Mouse (Mus musculus) hindbrain, embryonic 13.5 days (tissue): ENCODE measurements around the gene Hist1h2bn. TPM values are rescaled to one million over a fixed set of nuclear protein-coding genes. Genes with fewer than 3 reads are reported as not detected.
"Not testable (repeated sequence)": the region's sequence is repeated elsewhere in the genome, so short reads cannot be mapped to it uniquely, and the experiment has no call there.

ENCODE experiments used
- ATAC-seq: fragments of 200-750 bp; cut with Nextera tagmentation; 2 replicates; pipeline ENCODE4 v1.8.0; 2017; ENCODE audit warnings: moderate TSS enrichment; ENCODE audit not compliant: low FRiP score
- H3K27ac ChIP-seq: fragments of 300-500 bp; sonication (generic); 2 replicates; pipeline ENCODE4 v1.5.1; 2015; ENCODE audit warnings: inconsistent platforms, mild to moderate bottlenecking, moderate library complexity
- H3K27me3 ChIP-seq: fragments of 300-500 bp; sonication (generic); 2 replicates; pipeline ENCODE4 v1.6.1; 2015; ENCODE audit warnings: mild to moderate bottlenecking, inconsistent platforms
- H3K36me3 ChIP-seq: fragments of 300-500 bp; sonication (generic); 2 replicates; pipeline ENCODE4 v1.6.1; 2015; ENCODE audit warnings: mild to moderate bottlenecking, inconsistent platforms
- H3K4me1 ChIP-seq: fragments of 300-500 bp; sonication (generic); replicated peaks from 2 replicates; pipeline ENCODE4 v1.6.1; 2015; ENCODE audit warnings: inconsistent platforms
- H3K4me2 ChIP-seq: fragments of 300-500 bp; sonication (generic); 2 replicates; pipeline ENCODE4 v1.6.1; 2015; ENCODE audit warnings: inconsistent platforms, mild to moderate bottlenecking, moderate library complexity
- H3K4me3 ChIP-seq: fragments of 300-500 bp; sonication (generic); 2 replicates; pipeline ENCODE4 v1.5.1; 2015; ENCODE audit warnings: mild to moderate bottlenecking, inconsistent platforms
- H3K9ac ChIP-seq: fragments of 300-500 bp; sonication (generic); 2 replicates; pipeline ENCODE4 v1.6.1; 2015; ENCODE audit warnings: mild to moderate bottlenecking, inconsistent platforms
- H3K9me3 ChIP-seq: fragments of 300-500 bp; sonication (generic); 2 replicates; pipeline ENCODE4 v1.6.1; 2016; ENCODE audit warnings: inconsistent platforms
- WGBS: fragments of 180-500 bp; shearing (Covaris S2); methylation state at CpG from one replicate; pipeline ENCODE4 v1.1.7; 2015; 5-methylcytosine and 5-hydroxymethylcytosine counted together
- polyA plus RNA-seq: library from polyadenylated mRNA; unstranded; fragments of >200 nt; fragmentation: Nextera tagmentation; extraction: Ambion mirVana; gene quantifications from 2 replicates; pipeline ENCODE4 v1.2.1, GENCODE M21; 2015

The Hist1h2bn gene
- polyA plus RNA-seq, 1 experiment from 2014 or later = 0.60 TPM

GRCm38 (mm10) chr13:21755707-21756106 lies 1.8 kb downstream of the Hist1h2bn start:
- Histone ChIP-seq H3K9ac (no peak overlapping the region), H3K4me1 (peaks cover 17% of the 10 kb centered on the region), H3K4me3 (no peak overlapping the region), H3K27me3 (no peaks in the 10 kb centered on the region), H3K27ac (no peak overlapping the region), H3K9me3 (no peaks in the 10 kb centered on the region), H3K36me3 (no peaks in the 10 kb centered on the region), H3K4me2 (no peak overlapping the region)
- ATAC-seq = no peak
- 64% methylated on average over 1 of the region's 1 CpGs for WGBS

- ATAC-seq = peak; percentile 94
- Histone ChIP-seq H3K4me3 (peak overlapping the region; percentile 54), H3K36me3 (no peaks in the 10 kb centered on the region), H3K9me3 (no peaks in the 10 kb centered on the region), H3K27ac (peak overlapping the region; percentile 72), H3K27me3 (0 out of 2 replicates have a peak, but pooled peaks cover 3% of the 10 kb centered on the region), H3K4me1 (peaks cover 25% of the 10 kb centered on the region), H3K4me2 (peak overlapping the region; percentile 90), H3K9ac (peak overlapping the region; percentile 76)
- 4% methylated on average over 33 of the region's 33 CpGs for WGBS
Measured at GRCm38 (mm10) chr13:21778814-21779766, 25.2 kb downstream of the Hist1h2bn start.

- H3K4me3 ChIP-seq = peak within 1 kb of the TSS; percentile 54
- peak within 1 kb of the TSS; percentile 76 for H3K9ac ChIP-seq
- no peaks in the 10 kb centered on the region for H3K36me3 ChIP-seq
- under 1% methylated on average over 44 of the region's 44 CpGs for WGBS
- 0 out of 2 replicates have a peak, but pooled peaks cover 3% of the 10 kb centered on the region for H3K27me3 ChIP-seq
- H3K27ac ChIP-seq = peak within 1 kb of the TSS; percentile 72
- H3K4me1 ChIP-seq = peaks cover 28% of the 10 kb centered on the region
- peak; percentile 7; the same call in 1 of the 2 replicates for ATAC-seq
- H3K4me2 ChIP-seq = peak within 1 kb of the TSS; percentile 90
- no peaks in the 10 kb centered on the region for H3K9me3 ChIP-seq
Measured at GRCm38 (mm10) chr13:21779767-21780731, 26.1 kb downstream of the Hist1h2bn start, which contains the start of gene Hist1h1b. Gene Hist1h1b, minus strand, starts transcription at chr13:21780625.

GRCm38 (mm10) chr13:21781021-21781555 lies 27.2 kb downstream of the Hist1h2bn start:
- Histone ChIP-seq H3K27me3 (0 out of 2 replicates have a peak, but pooled peaks cover 3% of the 10 kb centered on the region), H3K4me3 (no peak overlapping the region), H3K4me1 (peaks cover 33% of the 10 kb centered on the region), H3K27ac (no peak overlapping the region), H3K4me2 (peak overlapping the region; percentile 90), H3K9ac (no peak overlapping the region), H3K36me3 (no peaks in the 10 kb centered on the region), H3K9me3 (no peaks in the 10 kb centered on the region)
- no peak for ATAC-seq
- WGBS = 45% methylated on average over 6 of the region's 6 CpGs

GRCm38 (mm10) chr13:21781639-21782038 lies 27.7 kb downstream of the Hist1h2bn start:
- Histone ChIP-seq H3K4me2 (no peak overlapping the region), H3K9ac (no peak overlapping the region), H3K9me3 (no peaks in the 10 kb centered on the region), H3K27me3 (0 out of 2 replicates have a peak, but pooled peaks cover 3% of the 10 kb centered on the region), H3K4me1 (peaks cover 35% of the 10 kb centered on the region), H3K36me3 (no peaks in the 10 kb centered on the region), H3K4me3 (no peak overlapping the region), H3K27ac (no peak overlapping the region)
- ATAC-seq = no peak
- WGBS = 94% methylated on average over 1 of the region's 1 CpGs

- H3K36me3 ChIP-seq, H3K27me3 ChIP-seq, H3K9me3 ChIP-seq: not testable (repeated sequence)
- WGBS = under 1% methylated on average over 20 of the region's 35 CpGs
- peak overlapping the region; percentile 42 for H3K4me3 ChIP-seq
- H3K4me2 ChIP-seq = peak overlapping the region; percentile 75
- ATAC-seq = peak; percentile 2; the same call in 1 of the 2 replicates
- peaks cover 35% of the 10 kb centered on the region for H3K4me1 ChIP-seq
- H3K27ac ChIP-seq = peak overlapping the region; percentile 86
- H3K9ac ChIP-seq = peak overlapping the region; percentile 75
Measured at GRCm38 (mm10) chr13:21782361-21783254, 28.7 kb downstream of the Hist1h2bn start.

GRCm38 (mm10) chr13:21783255-21783617 lies 29.3 kb downstream of the Hist1h2bn start, which contains the start of gene Hist1h3i:
Gene Hist1h3i, minus strand, starts transcription at chr13:21783370.
- Histone ChIP-seq H3K4me1 (peaks cover 39% of the 10 kb centered on the region), H3K36me3 (no peaks in the 10 kb centered on the region), H3K4me2 (peak within 1 kb of the TSS; percentile 75), H3K4me3 (peak within 1 kb of the TSS; percentile 42), H3K9me3 (no peaks in the 10 kb centered on the region), H3K27me3 (0 out of 2 replicates have a peak, but pooled peaks cover 3% of the 10 kb centered on the region), H3K27ac (peak within 1 kb of the TSS; percentile 86), H3K9ac (peak within 1 kb of the TSS; percentile 75)
- peak; percentile 75 for ATAC-seq
- WGBS = under 1% methylated on average over 15 of the region's 20 CpGs

GRCm38 (mm10) chr13:21783734-21784161 lies 29.8 kb downstream of the Hist1h2bn start:
- Histone ChIP-seq H3K36me3 (no peaks in the 10 kb centered on the region), H3K4me2 (peak overlapping the region; percentile 75), H3K9ac (no peak overlapping the region; the same call in 1 of the 2 replicates), H3K4me1 (peaks cover 40% of the 10 kb centered on the region), H3K4me3 (peak overlapping the region; percentile 42), H3K27me3 (0 out of 2 replicates have a peak, but pooled peaks cover 3% of the 10 kb centered on the region), H3K27ac (peak overlapping the region; percentile 31), H3K9me3 (no peaks in the 10 kb centered on the region)
- no peak for ATAC-seq
- WGBS = 2% methylated on average over 9 of the region's 9 CpGs

GRCm38 (mm10) chr13:21784311-21784710 lies 30.4 kb downstream of the Hist1h2bn start:
- Histone ChIP-seq H3K4me2 (peak overlapping the region; percentile 75), H3K27me3 (0 out of 2 replicates have a peak, but pooled peaks cover 3% of the 10 kb centered on the region), H3K4me3 (no peak overlapping the region; the same call in 1 of the 2 replicates), H3K9ac (peak overlapping the region; percentile 19; the same call in 1 of the 2 replicates), H3K4me1 (peaks cover 40% of the 10 kb centered on the region), H3K27ac (peak overlapping the region; percentile 31), H3K36me3 (no peaks in the 10 kb centered on the region), H3K9me3 (no peaks in the 10 kb centered on the region)
- ATAC-seq = no peak
- WGBS = 21% methylated on average over 6 of the region's 6 CpGs

GRCm38 (mm10) chr13:21786189-21786898 lies 32.4 kb downstream of the Hist1h2bn start:
- H3K9ac ChIP-seq = peak overlapping the region; percentile 64
- ATAC-seq = no peak
- H3K4me2 ChIP-seq = peak overlapping the region; percentile 60

More at GRCm38 (mm10) chr13:21786189-21786898, 32.4 kb downstream of the Hist1h2bn start:
- Histone ChIP-seq H3K27ac (peak overlapping the region; percentile 79), H3K9me3 (no peaks in the 10 kb centered on the region), H3K4me3 (peak overlapping the region; percentile 37), H3K4me1 (peaks cover 36% of the 10 kb centered on the region), H3K27me3 (0 out of 2 replicates have a peak, but pooled peaks cover 6% of the 10 kb centered on the region), H3K36me3 (no peaks in the 10 kb centered on the region)
- 4% methylated on average over 8 of the region's 8 CpGs for WGBS
